Mouse (Mus musculus) embryonic fibroblast, embryonic 13.5 days (primary cell): ENCODE measurements around the gene Cerk. TPM values are rescaled to one million over a fixed set of nuclear protein-coding genes. Genes with fewer than 3 reads are reported as not detected.
A peak's percentile ranks its signal among the peaks of the same experiment; 100 is the strongest.

ENCODE experiments used
- H3K27ac ChIP-seq: 2 replicates; pipeline ENCODE4 v1.5.1; 2012; ENCODE audit warnings: low read length, control low read depth, inconsistent platforms; ENCODE audit not compliant: insufficient read depth
- H3K4me1 ChIP-seq: 2 replicates; pipeline ENCODE4 v1.6.1; 2011; ENCODE audit warnings: low read length; ENCODE audit not compliant: control insufficient read depth, insufficient read depth
- H3K4me3 ChIP-seq: 2 replicates; pipeline ENCODE4 v1.5.1; 2011; ENCODE audit warnings: mild to moderate bottlenecking, control low read depth, low read length; ENCODE audit not compliant: insufficient read depth
- CTCF ChIP-seq: IDR thresholded peaks from 2 replicates; pipeline ENCODE4 v1.5.1; 2011; ENCODE audit warnings: mild to moderate bottlenecking, control low read depth, low read length, moderate library complexity, borderline replicate concordance; ENCODE audit not compliant: insufficient read depth
- POLR2A ChIP-seq: IDR thresholded peaks from 2 replicates; pipeline ENCODE4 v1.6.1; 2011; ENCODE audit warnings: low read depth, mild to moderate bottlenecking, control low read depth, low read length, moderate library complexity
- polyA plus RNA-seq: library from polyadenylated mRNA; stranded (reverse); fragments of >200 nt; gene quantifications from 2 replicates; pipeline ENCODE4 v1.2.4, GENCODE M21; 2011; ENCODE audit warnings: low read depth; ENCODE audit not compliant: missing spikeins, insufficient read length

Gene Cerk
- polyA plus RNA-seq, 1 experiment = 9.6 TPM

DNA sequence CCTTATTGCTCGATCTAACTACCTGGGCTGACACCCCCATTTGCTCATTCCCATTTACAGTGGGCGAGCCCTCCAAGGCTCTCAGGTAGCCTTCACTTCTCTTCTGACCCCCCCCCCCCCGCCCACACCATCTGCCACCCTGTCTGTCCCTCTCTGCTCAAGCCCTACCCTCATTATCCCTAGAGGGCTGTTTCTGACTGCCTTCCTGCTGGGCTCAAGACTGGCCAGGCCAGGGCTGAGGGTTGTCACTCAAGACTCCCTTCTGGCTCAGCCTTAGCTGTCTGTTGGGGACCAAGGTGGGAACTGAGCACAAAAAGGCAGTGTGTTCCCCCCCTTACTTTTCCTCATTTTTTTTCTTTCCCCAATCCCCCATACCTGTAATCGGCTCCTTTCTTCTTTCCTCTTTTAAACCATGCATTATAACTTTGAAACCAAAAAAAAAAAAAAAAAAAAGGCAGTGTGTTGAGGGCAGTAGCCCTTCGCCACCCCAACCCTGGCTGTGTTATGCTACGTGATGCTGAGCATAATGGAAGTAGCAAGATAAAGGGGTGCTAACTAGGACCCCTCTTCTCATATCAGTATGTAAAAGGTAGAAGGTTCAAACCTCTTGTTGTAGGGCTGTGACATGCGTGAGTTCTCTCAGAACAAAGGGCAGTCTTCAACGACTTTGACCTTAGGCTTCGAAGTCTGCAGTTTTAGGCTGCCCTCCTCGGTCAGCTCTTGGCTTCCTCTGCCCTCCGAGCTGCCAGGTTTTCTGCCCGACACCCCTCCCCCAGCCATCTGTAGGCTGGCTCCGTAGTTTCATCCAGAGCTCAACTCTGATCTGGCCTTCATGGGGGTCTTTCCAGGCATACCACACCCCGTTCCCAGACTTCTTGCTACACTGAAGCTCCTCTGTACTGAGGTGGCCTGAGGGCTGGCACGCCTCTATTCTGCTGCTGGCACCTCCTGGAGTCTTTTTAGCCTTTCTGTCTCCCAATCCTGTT, 68.5 kb downstream of the Cerk start:
- Histone ChIP-seq H3K4me3 (no peak overlapping the region), H3K4me1 (peaks cover 10% of the 10 kb centered on the region), H3K27ac (no peak overlapping the region)
- TF ChIP-seq POLR2A (no peak), CTCF (no peak)

- TF ChIP-seq CTCF (no peak), POLR2A (no peak)
- Histone ChIP-seq H3K4me3 (no peak overlapping the region), H3K27ac (no peak overlapping the region), H3K4me1 (peaks cover 11% of the 10 kb centered on the region)
Observed at GRCm38 (mm10) chr15:86116421-86116820, 69.5 kb downstream of the Cerk start.

- Histone ChIP-seq H3K4me1 (peaks cover 17% of the 10 kb centered on the region), H3K4me3 (no peak overlapping the region), H3K27ac (0 out of 2 replicates have a peak overlapping the region, but pooled peaks have one; percentile 5)
- TF ChIP-seq POLR2A = no peak
- TF ChIP-seq CTCF = no peak
Observed at GRCm38 (mm10) chr15:86113342-86113710, 72.6 kb downstream of the Cerk start.

- Histone ChIP-seq H3K27ac (peak overlapping the region; percentile 62), H3K4me1 (peaks cover 17% of the 10 kb centered on the region), H3K4me3 (no peak overlapping the region)
- TF ChIP-seq POLR2A (no peak), CTCF (no peak)
Observed at GRCm38 (mm10) chr15:86112707-86113341, 73.1 kb downstream of the Cerk start.

DNA sequence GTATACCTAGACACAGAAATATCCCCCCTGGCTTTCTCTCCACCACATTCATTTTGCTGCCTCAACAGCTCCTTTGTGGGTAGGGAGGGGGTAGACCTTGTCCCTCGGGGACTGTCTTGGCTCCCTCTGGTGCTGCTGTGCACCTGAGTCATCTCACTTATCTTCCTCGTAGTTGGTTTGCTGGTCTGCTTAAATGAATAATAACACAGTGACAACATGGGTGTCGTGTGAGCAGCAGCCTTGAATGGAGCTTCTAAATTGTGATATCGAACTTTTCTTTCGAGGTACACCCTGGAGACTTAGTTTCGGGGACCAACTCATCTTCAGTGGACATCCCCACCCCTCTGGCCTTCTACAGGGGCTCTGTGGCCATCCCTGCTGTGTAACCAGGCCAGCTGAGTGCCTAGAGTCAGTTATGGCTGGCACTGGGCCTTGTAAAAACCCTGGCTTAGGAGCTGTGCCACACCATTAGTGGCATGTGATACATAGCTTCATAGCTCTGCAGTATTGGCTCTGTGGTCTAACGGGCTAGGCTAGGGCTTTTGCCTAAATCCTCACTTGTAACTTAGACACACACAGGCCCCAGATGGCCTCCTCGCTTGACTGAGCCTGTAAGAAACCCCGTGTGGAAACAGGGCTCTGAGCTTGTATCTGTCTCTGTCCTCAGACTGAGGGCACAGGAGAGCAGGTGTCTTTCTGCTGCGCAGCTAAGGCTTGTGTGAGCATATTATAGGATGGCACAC, 75.4 kb downstream of the Cerk start:
- Histone ChIP-seq H3K4me1 (peaks cover 17% of the 10 kb centered on the region), H3K4me3 (no peak overlapping the region), H3K27ac (no peak overlapping the region)
- TF ChIP-seq POLR2A (no peak), CTCF (no peak)

- H3K4me1 ChIP-seq = peaks cover 17% of the 10 kb centered on the region
- no peak for TF ChIP-seq CTCF
- no peak for TF ChIP-seq POLR2A
- no peak overlapping the region for H3K4me3 ChIP-seq
- H3K27ac ChIP-seq = no peak overlapping the region
Observed at GRCm38 (mm10) chr15:86109650-86110211, 76.2 kb downstream of the Cerk start.

DNA sequence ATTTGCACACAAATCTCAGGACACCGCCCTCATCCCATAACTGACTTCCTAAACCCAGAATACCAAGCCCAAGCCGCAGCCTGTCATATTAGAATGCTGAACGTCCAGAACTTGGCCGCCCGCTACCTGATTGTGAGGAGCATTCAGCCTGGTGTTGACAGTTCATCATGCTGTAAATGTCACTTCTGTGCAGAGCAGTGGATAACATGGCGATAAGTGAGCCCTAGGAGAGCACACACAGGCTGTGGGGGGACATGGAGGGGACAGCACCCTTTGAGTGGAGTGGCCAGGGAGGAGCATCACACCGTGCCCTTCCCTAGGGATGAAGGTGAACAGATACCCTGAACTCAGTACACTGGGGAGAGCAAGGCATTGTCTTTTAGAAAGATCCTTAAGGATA, 76.7 kb downstream of the Cerk start:
- no peak for TF ChIP-seq POLR2A
- no peak for TF ChIP-seq CTCF
- no peak overlapping the region for H3K4me3 ChIP-seq
- H3K27ac ChIP-seq = no peak overlapping the region
- H3K4me1 ChIP-seq = peaks cover 17% of the 10 kb centered on the region

- no peak overlapping the region for H3K27ac ChIP-seq
- no peak for TF ChIP-seq CTCF
- TF ChIP-seq POLR2A = no peak
- peaks cover 13% of the 10 kb centered on the region for H3K4me1 ChIP-seq
- H3K4me3 ChIP-seq = no peak overlapping the region
Observed at GRCm38 (mm10) chr15:86107831-86108471, 78.0 kb downstream of the Cerk start.

GRCm38 (mm10) chr15:86105751-86106150, 80.2 kb downstream of the Cerk start:
- no peak for TF ChIP-seq POLR2A
- no peak for TF ChIP-seq CTCF
- peaks cover 6% of the 10 kb centered on the region; the same call in 1 of the 2 replicates for H3K4me1 ChIP-seq
- no peak overlapping the region for H3K27ac ChIP-seq
- H3K4me3 ChIP-seq = no peak overlapping the region
